Mouse (Mus musculus) left cerebral cortex, adult 6 months (tissue): ENCODE results near the gene Clnk. TPM values are rescaled to one million over a fixed set of nuclear protein-coding genes. Genes with fewer than 3 reads are reported as not detected.

ENCODE experiments used
- long read RNA-seq, 2 experiments: library from polyadenylated mRNA; unstranded; transcript quantifications; one replicate each; pipeline ENCODE4 v2.0.0; 2019 to 2020
- polyA plus RNA-seq: library from polyadenylated mRNA; unstranded; fragments of <200 nt; fragmentation: Nextera tagmentation; gene quantifications from 2 replicates; pipeline ENCODE4 v1.2.3, GENCODE M21; 2021

Gene Clnk
- polyA plus RNA-seq, result 0.20 and 0.23 TPM in 2 replicates
- long read RNA-seq, experiment 1, result 0 reads
- long read RNA-seq, experiment 2, partial matches to known transcripts, result 0 of 2 reads
- long read RNA-seq, experiment 2, other reads (novel, unspliced or antisense), result 2 of 2 reads

GRCm38 (mm10) chr5:38876622-38877021 lies at the start of gene Clnk:
Gene Clnk, minus strand, starts transcription at chr5:38876812.

GRCm38 (mm10) chr5:38684164-38684911 lies 192.3 kb downstream of the Clnk start, which contains the start of gene Zfp518b:
Gene Zfp518b, minus strand, starts transcription at chr5:38684826.

Other genes starting within 250 kb of the Clnk start
- 2.1 and 3.4 TPM in 2 replicates for gene Zfp518b, start 192.0 kb downstream of the Clnk start, polyA plus RNA-seq